Mouse (Mus musculus) adrenal gland, postnatal 36 days (tissue): Measurements from ENCODE around the gene Dpp6. TPM values are rescaled to one million over a fixed set of nuclear protein-coding genes. Genes with fewer than 3 reads are reported as not detected.
A peak's percentile ranks its signal among the peaks of the same experiment; 100 is the strongest.

Experiments
- DNase-seq, 2 experiments: peaks; one replicate each; pipeline ENCODE4 v3.0.0; 2021; ENCODE audit warnings: mixed read lengths in 1 of 2
- long read RNA-seq, 2 experiments: library from polyadenylated mRNA; stranded (forward); transcript quantifications; one replicate each; pipeline ENCODE4 v2.0.0; 2021; ENCODE audit warnings: borderline sequencing depth in 2 of 2
- total RNA-seq, 2 experiments: library from RNA; stranded (reverse); gene quantifications; 2 replicates each; pipeline ENCODE4 v1.2.3; 2021

The Dpp6 gene
- total RNA-seq, result 1 to 10 TPM; 4.9 to 6.3 TPM
- long read RNA-seq, experiment 1, partial matches to known transcripts, result 0 of 1 reads
- long read RNA-seq, experiment 1, other reads (novel, unspliced or antisense), result 1 of 1 reads
- long read RNA-seq, experiment 2, partial matches to known transcripts, result 0 of 1 reads
- long read RNA-seq, experiment 2, other reads (novel, unspliced or antisense), result 1 of 1 reads

DNA sequence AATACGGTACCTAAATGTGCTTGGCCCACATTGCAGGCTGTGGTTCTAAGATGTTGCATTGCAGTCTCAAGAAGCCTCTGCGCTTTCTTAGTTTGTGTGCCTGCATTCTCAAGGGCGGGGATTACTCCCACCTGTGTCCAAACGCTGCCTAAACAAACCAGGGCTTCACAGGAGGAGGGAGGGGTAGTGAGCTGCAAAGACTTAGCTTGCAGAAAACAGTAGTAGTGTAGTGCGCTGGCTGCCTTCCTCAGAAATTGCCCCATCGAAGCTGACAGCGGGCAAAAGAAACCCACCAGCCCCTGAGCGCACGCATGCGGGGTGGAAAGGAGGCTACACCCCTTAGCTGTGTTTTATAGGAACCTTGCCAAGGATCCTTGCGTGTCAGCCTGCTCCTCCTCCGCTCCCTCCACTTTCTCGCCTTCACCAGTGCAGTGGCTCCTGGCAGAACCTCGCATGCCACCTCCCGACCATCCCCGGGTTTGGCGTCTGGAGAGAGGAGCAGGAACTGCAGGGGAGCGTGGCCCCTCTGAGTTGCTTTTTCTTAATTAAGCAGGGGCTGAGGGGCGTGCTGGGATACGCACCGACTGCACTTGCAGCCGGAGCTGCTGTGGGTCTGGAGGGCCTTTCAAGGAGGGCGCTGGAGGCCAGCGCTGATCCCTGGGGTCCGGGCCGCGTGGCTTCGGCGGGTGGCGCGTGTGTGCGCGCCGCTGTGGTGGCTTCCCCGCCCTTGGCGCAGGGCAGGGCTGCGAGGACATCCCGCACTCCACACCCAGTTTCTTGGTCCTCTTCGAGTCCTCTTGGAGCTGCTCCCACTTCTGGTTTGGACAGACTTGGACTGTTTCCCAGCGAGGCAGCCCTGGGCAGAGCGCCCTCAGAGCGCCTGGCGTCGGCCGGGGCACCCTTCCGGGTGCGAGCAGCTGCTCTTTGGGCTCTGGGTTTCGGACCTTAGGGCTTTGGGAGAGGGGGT is at the start of gene Dpp6:
Gene Dpp6 (plus strand): TSS at position 229 of the 967 bp plus-strand sequence.
- DNase-seq, result peak in 1 of 2 experiments; percentile 0

DNA sequence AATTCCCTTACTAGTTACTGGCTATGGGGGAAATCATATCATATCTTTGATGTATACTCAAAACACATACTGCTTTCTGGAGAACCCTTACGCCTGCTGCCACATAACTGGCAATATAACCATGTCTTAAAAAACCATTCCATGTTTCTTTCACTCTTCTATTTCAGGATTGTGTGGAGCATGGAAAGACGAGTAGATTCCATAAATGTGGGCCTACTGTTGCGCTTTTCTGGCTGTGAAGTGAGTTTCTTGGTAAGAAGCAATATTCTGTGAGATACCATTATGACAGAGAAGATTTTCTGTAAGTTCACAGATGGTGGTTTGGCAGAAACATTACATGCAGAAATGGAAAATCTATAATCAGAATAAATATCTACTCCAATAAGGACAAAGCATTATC is 33.0 kb upstream of the Dpp6 start:
- DNase-seq, result no peak

DNA sequence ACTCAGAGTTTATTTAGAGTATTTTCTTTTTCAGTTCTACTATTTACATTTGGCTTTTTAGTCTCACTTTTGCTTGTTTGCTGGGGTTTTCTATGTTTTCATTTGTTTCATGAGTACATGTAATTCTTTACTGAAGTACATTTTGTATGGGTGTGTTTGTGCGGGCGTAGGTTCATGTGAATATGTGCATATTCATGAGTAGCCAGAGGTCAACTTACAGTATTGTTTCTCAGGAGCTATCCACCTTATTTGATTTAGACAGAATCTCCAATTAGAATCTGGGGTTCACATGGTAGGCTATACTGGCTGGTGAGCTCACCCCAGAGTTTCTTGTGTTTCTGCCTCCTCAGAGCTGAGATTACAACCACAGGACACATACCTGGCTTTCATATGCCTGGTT is 21.5 kb upstream of the Dpp6 start:
- no peak for DNase-seq

DNA sequence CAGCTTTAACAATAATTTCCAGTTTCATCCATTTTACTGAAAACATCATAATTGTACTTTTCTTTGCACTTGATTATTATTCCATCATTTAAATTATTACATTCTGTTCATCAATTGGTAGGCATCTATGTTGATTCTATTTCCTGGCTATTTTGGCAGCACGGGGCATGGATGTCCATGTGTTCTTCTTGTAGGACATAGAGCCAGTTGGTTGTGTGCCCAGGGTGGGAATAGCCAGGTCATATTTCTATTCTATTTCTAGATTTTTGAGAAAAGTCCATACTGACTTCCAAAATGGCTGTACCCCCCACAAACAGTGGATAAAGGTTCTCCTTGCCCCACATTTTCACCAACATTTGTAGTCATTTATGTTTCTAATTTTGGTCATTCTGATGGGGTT is 19.0 kb downstream of the Dpp6 start:
- DNase-seq, result no peak

DNA sequence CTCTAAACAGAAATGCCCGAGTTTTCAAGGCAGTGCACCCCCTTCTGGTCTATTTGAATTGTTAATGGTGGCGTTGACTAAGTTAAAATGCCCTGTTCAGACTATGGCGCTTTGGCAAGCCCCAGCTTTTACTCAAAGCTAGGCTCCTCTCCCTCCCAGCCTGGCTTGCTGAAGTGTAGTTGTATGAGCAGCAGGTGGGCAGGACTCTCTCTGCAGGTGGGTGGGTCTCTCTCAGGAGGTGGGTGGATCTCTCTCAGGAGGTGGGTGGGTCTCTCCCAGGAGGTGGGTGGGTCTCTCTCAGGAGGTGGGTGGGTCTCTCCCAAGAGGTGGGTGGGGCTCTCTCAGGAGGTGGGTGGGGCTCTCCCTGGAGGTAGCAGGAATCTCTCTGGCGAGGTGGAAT is 24.1 kb downstream of the Dpp6 start:
- DNase-seq, result no peak

DNA sequence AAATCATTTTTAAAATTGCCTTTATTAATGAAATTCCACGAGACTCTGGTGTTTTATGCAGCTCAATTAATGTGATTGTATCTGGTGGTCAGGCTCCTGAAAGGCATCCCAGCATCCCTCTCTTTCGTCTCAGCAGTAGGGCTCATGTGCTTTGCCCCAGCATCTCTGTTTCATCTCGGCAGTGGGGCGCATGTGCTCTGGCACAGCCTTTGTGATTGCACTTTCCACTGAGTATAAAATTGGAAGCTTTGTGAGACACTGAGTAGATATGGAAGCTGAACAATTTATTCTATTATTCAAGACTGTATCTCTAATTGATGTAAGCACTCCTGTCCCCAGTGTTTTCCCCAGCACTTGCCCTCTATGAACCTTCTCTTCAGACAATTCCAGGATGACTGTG is 37.7 kb downstream of the Dpp6 start:
- no peak for DNase-seq

DNA sequence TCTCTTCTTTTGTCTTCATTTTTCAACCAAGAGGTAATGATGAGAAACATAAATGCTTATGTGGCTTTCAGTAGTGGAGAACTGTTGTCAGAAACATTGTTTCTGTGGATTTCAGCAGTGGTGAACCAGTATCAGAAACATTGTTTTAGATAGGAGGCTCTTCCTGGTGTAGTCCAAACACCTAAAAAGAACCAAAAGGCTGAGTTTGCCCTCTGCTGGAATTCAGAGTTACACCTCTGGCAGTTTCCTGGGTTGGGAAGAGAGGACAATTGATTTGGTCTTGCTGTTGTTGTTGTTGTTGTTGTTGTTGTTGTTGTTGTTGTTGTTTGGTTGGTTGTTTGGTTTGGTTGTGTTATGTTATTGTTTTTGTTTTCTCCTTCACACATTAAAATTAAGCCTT is 58.4 kb downstream of the Dpp6 start:
- DNase-seq, result no peak

DNA sequence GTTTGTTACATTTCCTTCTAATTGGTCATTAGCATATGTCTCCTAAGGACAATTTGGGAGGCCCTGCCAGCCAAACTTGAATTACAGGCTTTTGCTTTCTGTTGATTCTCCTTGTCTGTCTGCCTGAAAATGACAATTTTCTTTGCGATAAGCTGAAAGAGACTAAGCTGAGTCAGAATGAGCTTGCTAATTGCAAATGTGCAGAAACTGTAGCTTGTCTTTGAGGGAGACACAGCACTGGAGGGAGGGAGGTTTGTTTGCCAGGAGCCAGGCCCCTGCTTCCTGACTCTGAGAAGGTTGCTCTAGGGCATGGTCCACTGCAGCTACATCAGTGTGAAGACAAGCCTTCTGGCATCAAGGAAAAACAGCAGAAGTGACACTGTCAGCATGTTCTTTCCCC is 70.5 kb downstream of the Dpp6 start:
- no peak for DNase-seq

DNA sequence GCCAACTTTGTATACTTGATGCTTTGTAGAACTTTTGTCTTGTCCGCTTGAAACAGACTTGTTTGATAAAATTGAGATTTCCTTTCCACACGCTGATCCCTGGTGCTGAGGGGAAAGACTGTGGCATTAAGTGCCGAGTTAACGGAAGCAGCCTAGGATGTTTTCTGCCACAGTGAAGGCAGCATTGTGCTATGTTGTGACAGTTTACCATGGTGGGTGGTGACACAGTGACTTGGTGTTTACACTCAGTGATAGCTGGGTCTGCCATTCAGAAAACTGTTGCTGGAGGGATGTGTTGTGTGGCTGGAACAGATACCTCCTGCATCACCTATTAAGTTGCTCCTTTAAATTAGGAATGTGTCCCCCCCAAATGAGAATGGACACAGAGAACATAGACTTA is 71.1 kb downstream of the Dpp6 start:
- DNase-seq, result no peak

DNA sequence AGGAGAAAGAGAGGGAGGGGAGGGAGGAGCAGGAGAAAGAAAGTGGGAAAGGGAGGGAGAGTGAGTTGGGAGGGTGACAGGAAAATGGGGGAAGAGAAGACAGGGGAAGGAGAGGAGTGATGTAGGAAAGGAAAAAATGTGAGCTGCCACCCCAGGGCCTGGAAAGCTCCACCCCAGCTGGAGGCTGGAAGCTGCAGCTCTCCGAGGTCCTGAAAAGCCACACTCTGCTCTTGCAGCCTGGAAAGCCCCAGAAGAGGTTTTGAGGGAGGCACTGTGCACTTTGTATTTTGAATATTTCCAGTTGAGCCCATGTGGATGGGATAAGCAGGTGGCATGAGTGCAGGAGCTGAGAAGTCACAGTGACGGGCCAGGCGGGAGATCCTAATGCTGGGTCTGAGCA is 77.3 kb downstream of the Dpp6 start:
- peak in 1 of 2 experiments; percentile 13 for DNase-seq

DNA sequence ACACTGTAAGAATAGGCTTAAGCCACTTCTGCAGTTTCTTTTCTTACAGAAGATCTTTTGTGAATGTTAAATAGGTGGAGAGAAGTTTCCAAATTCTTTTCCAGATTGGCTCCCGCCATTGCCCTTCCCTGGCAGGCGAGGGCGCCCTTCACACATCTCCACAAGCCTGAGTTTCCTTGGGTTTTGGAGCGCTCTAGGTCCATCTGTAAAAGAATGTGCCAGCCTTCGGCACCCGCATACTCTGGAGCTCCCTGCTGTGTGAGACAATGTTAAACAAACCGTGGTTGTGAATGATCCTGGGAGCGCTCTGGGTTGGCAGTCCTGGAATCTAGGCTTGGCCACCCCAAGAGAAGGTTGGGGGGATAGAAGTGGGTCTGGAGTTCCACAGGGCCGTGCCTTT is 86.8 kb downstream of the Dpp6 start:
- DNase-seq, result peak in 1 of 2 experiments; percentile 3

DNA sequence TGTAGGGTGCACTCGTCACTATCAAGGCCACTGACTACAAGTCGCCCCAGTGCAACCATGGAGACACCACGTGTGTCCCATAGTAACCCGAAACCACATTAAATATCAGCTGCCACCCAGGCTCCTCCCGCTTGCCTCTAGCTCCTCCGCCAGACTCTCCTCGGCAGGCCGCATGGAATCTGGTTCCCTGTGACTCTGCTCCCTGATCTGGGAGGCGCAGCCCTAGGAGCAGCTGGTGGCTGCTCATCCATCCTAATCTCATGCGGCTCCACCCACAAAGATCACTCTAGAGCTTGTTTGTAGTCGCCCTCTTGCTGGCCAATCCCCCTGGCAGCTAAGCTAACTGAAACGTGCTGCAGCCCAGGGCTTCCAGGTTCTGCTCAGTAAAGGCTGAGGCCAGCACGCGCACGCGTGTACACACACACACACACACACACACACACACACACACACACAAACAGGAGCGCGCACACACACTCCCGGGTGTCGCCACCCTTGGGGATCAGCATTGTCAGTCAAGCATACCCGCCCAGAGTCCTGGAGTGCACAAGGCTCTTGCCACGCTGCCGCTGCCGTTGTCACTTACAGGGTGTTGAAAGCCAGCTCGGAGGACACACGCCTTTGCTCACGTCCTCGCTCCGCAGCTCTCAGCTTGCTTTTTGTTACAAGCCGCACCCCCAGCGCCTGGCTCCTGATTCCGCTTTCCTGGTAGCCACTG is 87.5 kb downstream of the Dpp6 start:
- DNase-seq, result peak; percentile 1 to 15

DNA sequence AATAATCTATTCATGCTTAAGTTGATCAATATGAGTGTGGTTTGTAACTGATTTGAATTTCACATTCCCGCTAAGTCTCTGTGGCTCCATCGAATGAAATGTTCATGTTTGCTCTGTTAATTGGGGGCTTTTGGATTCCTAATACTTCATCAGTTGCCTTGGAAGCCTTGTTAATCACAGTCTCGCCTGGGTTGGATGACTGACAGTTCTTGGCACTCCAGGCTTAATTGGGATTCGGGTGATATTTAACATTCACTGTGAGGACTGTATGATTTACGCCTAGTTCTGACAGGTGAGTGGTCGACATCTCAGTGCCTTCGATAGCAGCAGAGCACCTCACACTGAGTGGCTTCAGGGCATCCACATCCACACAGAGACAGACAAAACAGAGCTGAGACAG is 90.1 kb downstream of the Dpp6 start:
- DNase-seq, result no peak

DNA sequence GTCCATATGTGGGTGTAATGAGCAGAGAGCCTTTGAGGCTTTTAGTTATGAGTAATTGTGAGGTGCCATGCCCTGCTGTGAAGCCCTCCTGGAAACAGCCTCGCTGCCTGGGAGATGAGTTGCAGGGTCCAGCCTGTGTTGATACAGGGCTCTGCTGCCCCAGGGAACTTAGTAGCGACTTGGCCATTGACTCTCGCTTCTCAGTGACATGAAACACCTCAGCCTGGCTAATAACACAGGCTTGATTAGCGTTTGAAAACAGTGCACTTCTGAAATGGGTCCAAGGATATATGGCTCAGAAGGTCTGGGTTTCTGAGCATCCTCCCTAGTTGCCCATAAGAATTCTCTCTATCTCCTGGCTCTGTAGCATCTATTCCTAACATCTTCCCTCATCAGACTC is 91.6 kb downstream of the Dpp6 start:
- DNase-seq, result no peak

DNA sequence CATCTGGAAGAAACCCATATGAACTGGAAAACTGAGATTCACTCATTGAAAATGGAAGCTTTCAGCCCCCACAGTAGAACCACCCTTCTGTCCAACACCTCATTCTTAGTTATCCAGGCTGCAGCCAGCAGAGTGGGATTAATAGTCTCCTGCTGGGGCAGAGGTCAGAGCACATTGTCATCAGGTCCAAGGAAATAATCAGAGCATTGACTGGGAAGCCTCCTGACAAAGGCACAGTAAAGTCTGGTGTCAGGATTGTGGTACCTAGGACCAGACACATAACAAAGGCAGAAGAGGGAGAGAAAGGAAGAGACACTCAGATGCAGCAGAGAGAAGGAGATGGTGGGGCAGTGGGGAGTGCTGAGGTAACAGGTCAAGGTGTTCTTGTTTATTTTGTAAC is 93.3 kb downstream of the Dpp6 start:
- no peak for DNase-seq

DNA sequence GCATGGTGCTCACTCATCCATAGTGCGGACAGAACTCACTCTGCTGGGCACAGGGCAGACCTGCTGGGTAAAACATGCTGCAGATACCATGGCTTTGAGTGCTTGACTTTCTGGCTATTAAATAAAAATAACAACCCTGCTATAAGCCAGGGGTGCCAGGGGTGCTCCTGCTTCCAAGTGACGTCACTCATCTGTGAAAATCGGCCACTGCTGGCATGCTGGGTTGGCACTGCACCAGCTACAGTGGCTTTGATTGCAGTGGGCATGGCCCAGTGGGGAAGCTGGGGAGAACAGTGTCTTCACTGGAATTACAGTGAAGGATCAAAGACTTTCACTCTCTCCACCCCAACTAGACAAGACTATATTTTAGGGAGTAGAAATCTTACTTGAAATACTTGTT is 95.0 kb downstream of the Dpp6 start:
- no peak for DNase-seq

DNA sequence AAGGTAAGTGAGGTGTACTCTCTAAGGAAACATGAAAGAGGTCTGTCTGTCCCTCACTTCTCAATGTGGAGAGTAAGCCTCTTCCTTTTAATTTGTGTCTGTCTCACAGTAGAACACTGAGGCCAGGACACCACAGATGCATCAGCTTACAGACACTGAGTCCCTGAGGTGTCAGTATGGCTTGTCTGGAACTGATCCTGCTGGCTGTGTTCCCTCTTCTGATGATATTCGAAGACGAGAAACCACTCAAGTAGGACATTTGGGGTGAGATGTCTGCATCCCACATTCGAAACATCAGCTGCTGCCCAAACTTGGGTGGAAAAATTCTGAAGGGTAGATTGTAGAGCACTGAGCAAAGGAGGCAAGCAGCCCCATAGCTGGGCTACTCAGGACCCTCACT is 101.8 kb downstream of the Dpp6 start:
- no peak for DNase-seq

DNA sequence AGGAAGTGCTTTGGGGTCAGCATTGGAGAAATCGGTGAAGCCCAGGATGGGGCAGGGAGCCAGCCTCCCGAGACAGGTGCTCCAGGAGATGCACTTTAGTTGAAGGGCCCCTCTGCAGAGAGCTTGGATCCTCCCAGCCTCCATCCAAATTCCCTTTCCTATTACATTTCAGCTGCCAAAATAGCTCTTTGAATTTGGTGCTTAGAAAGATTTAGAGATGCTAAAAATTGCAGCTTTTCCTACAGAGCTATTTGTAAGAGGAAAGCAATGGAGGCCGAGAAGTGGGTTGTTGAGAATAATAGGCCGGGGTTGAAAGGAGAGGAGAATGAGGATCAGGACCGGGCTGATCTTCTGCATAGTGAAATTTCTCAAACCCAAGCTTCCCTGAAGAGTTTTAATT is 107.5 kb downstream of the Dpp6 start:
- DNase-seq, result no peak

DNA sequence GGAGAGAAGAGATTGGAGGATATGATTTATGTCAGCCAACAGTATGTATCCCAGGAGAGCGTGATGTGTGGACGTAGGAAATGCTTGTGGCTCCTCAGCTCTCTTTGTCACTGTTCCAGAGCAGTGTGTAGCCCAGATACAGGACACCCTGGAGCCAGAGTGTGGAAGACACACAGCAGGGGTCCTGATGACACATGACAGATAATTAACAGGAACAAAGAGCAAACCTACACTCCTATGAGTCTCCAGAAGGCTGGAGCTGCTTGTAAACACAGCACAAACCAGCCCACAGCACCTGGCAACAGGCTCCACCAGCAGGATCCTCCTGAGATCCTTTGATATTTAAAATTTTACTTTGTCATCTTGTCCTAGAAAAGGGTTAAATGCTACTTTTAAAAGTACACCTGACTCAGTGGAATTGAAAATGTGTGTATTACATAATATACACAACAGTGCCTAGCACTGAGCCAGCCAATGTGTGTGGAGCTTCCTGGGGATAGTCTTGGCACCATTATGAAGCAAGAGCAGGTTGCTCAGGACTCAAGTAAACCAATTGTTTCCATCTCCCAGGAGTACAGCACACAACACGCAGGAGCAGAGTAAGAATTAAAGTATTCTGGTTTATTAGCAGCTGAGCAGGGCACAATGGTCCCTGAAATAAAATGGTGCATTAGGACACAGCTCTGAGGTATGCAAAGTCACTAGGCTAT is 115.6 kb downstream of the Dpp6 start:
- DNase-seq, result no peak

DNA sequence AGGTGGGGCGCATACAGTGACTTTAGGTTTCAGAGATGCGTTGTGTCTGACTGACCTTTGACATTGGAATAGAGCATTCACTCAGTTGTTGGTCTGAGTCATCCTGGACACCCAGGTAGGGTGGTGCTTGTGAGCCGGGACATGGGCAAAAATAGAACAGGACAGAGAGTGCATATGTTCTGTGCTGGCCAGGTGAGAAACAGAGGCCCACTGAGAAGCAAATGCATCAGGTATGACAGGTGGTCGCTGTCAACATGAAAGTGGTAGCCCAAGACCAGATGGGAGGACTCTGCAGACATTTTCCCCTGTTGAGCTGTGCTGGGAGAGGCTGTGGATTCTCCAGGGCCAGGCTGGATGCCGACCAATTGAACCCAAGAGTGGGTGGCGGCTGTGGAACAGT is 117.9 kb downstream of the Dpp6 start:
- no peak for DNase-seq

DNA sequence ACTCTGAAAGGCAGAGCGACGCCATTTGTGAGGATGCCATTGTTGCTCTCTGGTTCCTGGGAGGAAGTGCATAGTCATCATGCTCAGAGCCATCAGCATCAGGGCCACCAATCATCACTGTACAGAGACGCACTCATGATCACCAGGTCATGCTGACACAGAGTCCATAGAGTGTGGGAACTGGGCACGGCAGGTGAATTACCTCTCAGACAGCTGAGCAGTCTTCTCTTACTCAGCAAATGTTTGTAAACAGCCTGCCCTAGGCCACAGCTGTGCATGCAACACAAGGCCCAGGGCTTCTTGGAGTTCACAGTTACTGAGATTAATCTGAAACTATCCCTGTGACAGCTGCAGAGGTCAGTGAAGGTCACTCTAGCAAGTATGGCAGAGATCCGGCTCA is 124.5 kb downstream of the Dpp6 start:
- DNase-seq, result no peak

DNA sequence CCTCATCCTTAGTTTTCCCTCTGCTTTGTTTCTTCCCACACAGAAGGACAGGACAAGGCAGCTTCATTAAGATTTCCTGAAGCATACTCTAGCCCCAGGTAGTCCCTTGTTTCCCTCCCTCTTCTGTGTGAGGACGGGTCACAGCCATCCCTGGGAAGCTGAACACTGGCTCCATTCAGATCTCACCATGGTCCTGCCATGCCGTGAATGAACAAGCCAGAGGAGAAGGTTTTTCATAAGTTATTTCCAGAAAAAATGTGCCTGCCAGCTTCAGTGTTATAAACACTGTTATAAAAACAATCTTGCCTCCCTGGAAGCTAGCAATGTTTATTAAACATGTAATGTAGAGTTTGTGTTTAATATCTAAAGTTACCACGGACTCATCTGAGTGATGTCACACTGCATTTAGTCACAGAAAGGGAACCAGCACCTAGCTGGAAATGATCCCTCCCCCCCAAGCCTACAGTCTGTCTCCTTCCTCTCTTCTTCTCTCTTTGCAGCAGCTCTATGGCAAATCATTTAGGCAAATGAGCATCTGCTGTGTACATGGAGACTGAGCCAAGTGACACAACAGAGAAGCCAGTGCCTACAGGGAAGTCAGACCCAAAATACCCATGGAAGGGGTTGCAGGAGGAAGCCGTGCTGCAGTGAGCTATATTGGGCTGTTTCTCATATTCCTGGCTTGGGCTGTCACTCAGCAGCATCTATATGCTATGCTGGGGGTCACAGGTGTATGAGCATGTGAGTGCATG is 128.3 kb downstream of the Dpp6 start:
- DNase-seq, result no peak
